Mouse (Mus musculus): ENCODE measurements at regions not wholly inside any gene's neighbourhood (a gene's known extent, or its start where the extent isn't known, plus 50 kb on each side); places are given as distances from the start of the nearest gene placed in this dataset.
A peak's percentile ranks its signal among the peaks of the same experiment; 100 is the strongest.

DNA sequence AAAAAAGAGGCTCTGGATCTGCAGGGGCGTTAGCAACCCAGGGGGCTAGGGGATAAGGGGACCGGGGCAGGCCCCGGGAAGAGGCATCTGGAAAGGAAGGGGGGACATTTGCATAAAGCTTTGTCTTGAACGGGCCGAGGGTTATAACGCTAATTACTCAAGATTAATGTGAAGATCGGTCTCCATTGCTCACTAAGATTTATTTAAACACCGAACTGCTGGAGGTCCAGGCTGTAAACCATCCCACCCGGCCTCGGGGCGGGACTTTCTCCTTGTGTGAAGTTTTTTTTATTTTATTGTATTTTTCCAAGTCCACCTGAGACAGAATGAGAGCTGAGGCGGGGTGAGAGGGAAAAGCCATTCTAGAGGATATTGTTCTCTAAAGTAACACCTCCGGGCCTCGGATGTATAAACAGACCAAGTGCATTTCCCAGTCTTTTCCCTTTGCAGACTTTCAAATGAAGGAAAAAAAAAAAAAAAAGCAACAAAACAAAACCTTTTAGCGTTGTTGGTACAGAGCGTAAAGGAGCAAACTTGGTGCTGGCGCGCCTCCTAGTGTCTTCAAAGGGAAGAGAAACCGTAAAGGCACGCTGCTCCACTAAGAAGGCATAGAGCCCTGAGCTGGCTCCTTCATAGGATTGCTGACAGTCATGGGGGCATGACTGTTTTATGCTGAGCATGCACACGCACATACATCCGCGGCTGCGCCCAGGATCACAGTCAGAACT is 313.3 kb downstream of the Parp8 start:
- H3K4me1 ChIP-seq (ENCODE audit: control insufficient read depth, insufficient read depth, insufficient read length, low read length): no peaks in the 10 kb centered on the region; the same call in 1 of the 2 replicates
- 1% methylated on average over 24 of the region's 24 CpGs for WGBS
- TF ChIP-seq CTCF (IDR thresholded peaks at IDR 0.05; ENCODE audit: extremely low read depth, insufficient read length, insufficient replicate concordance, low read depth, low read length) (peak; percentile 63; the same call in 1 of the 2 replicates), POLR2A (IDR thresholded peaks at IDR 0.05; ENCODE audit: low read depth, low read length) (no peak)
- H3K27ac ChIP-seq (ENCODE audit: insufficient read depth, low read depth, low read length): no peak overlapping the region
- no peaks in the 10 kb centered on the region for H3K36me3 ChIP-seq (ENCODE audit: control insufficient read depth, insufficient read depth, low read length)
- H3K27me3 ChIP-seq (ENCODE audit: control insufficient read depth, insufficient read depth, low read length): peaks cover 46% of the 10 kb centered on the region
- peak overlapping the region; percentile 5; the same call in 1 of the 2 replicates for H3K4me3 ChIP-seq (ENCODE audit: low read depth, low read length)

DNA sequence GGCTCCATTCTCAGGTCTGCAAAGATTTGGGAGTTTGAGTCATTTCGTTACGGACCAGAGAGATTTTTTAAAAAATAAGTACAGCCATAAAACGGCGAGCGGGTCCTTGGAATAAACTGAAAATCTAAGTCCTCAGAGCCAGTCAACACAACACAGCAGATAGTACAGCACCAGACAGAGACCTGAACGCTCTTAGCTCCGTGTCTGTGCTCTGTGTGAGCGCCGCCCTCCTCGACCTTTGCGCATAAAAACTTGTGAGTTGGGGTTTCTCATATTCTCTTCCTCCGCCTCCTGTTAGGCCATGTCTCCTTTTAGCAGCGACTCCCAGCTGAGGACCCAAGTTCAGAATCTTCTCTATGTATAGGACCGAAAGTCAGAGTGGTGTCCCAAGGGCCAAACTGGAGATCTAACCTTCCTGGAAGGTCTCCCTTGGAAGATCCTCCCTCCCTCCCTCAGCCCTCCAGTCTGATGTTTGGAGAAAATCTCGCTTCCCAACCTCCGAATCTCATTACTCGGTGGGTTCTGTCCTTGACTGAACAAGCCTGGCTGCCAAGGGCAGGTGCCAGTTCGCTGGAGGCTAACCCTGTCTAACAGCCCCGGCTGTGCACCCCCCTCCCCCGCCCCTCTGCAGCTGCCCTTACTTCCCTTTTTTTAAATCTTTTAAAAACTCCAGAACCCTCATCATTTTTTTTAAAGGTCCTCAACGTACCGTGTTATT is 314.0 kb downstream of the Parp8 start:
- H3K27me3 ChIP-seq (ENCODE audit: control insufficient read depth, insufficient read depth, low read length): peaks cover 52% of the 10 kb centered on the region
- no peaks in the 10 kb centered on the region for H3K36me3 ChIP-seq (ENCODE audit: control insufficient read depth, insufficient read depth, low read length)
- no peak for TF ChIP-seq POLR2A (IDR thresholded peaks at IDR 0.05; ENCODE audit: low read depth, low read length)
- no peak for TF ChIP-seq CTCF (IDR thresholded peaks at IDR 0.05; ENCODE audit: extremely low read depth, insufficient read length, insufficient replicate concordance, low read depth, low read length)
- 7% methylated on average over 22 of the region's 22 CpGs for WGBS
- no peak overlapping the region for H3K27ac ChIP-seq (ENCODE audit: insufficient read depth, low read depth, low read length)
- H3K4me1 ChIP-seq (ENCODE audit: control insufficient read depth, insufficient read depth, insufficient read length, low read length): no peaks in the 10 kb centered on the region; the same call in 1 of the 2 replicates
- 0 out of 2 replicates have a peak overlapping the region, but pooled peaks have one; percentile 5 for H3K4me3 ChIP-seq (ENCODE audit: low read depth, low read length)

DNA sequence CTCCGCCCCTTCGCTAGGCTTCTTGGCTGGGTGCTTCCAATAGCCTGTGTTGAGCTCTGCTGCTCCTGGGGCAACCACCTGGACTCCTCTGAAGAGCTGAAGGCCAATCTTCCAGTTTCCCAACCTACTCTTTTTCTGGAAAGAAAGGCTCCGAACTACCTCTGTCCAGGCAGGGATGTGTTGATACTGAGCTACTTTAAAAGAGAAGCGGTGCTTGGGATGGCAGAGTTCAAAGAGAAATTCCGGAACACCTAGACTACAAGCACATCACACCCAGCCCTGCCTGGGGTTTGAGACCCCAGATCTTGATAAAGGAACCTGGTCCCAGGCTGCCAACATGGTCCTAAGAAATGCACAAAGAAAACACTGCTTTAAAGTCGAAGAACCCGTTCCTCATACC is 315.7 kb downstream of the Parp8 start:
- no peaks in the 10 kb centered on the region for H3K36me3 ChIP-seq (ENCODE audit: control insufficient read depth, insufficient read depth, low read length)
- no peak overlapping the region for H3K4me3 ChIP-seq (ENCODE audit: low read depth, low read length)
- 44% methylated on average over 7 of the region's 7 CpGs for WGBS
- H3K27ac ChIP-seq (ENCODE audit: insufficient read depth, low read depth, low read length): no peak overlapping the region
- no peaks in the 10 kb centered on the region; the same call in 1 of the 2 replicates for H3K4me1 ChIP-seq (ENCODE audit: control insufficient read depth, insufficient read depth, insufficient read length, low read length)
- H3K27me3 ChIP-seq (ENCODE audit: control insufficient read depth, insufficient read depth, low read length): peaks cover 63% of the 10 kb centered on the region
- no peak for TF ChIP-seq POLR2A (IDR thresholded peaks at IDR 0.05; ENCODE audit: low read depth, low read length)

DNA sequence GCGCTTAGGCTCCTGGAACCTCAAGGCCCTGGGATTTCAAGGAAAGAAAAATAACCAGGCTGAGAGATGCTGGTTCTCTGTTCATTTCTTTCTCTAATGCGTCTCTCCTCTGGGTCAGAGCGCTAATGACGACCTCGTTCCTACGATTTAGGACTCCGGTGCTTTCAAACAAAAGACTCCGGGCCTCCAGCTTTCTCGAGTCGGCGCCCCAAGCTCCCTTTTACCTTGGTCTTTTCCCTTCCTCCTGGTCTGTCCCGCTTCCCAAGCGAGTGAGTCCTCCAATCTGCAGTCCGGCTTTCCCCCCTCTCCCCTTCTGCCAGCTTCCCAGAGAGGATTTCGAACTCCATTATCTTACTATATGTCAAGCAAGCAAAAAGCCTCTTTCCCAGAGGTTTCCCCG is 316.5 kb downstream of the Parp8 start:
- TF ChIP-seq CTCF (IDR thresholded peaks at IDR 0.05; ENCODE audit: extremely low read depth, insufficient read length, insufficient replicate concordance, low read depth, low read length) (no peak), POLR2A (IDR thresholded peaks at IDR 0.05; ENCODE audit: low read depth, low read length) (no peak)
- Histone ChIP-seq H3K36me3 (ENCODE audit: control insufficient read depth, insufficient read depth, low read length) (no peaks in the 10 kb centered on the region), H3K27me3 (ENCODE audit: control insufficient read depth, insufficient read depth, low read length) (peaks cover 64% of the 10 kb centered on the region), H3K27ac (ENCODE audit: insufficient read depth, low read depth, low read length) (no peak overlapping the region), H3K4me1 (ENCODE audit: control insufficient read depth, insufficient read depth, insufficient read length, low read length) (no peaks in the 10 kb centered on the region; the same call in 1 of the 2 replicates), H3K4me3 (ENCODE audit: low read depth, low read length) (no peak overlapping the region)
- WGBS: 8% methylated on average over 16 of the region's 16 CpGs

DNA sequence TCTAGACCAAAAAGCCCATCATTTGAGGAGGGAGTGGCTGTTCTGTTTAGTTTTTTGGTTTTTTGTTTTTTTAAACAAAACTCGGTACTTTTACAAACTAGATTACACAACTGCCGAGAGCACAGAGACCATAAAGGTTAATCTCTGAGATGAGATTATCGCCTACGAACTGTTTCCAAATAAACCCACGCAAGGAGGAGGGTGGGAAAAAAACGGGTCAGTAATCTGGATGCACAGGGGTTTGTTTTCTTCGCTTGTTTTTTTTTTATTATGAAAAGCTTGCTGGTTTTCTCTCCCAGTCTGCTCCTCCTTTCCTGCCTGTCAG is 316.9 kb downstream of the Parp8 start:
- TF ChIP-seq POLR2A (IDR thresholded peaks at IDR 0.05; ENCODE audit: low read depth, low read length) (no peak), CTCF (IDR thresholded peaks at IDR 0.05; ENCODE audit: extremely low read depth, insufficient read length, insufficient replicate concordance, low read depth, low read length) (no peak)
- Histone ChIP-seq H3K4me1 (ENCODE audit: control insufficient read depth, insufficient read depth, insufficient read length, low read length) (no peaks in the 10 kb centered on the region; the same call in 1 of the 2 replicates), H3K27ac (ENCODE audit: insufficient read depth, low read depth, low read length) (no peak overlapping the region), H3K36me3 (ENCODE audit: control insufficient read depth, insufficient read depth, low read length) (no peaks in the 10 kb centered on the region), H3K27me3 (ENCODE audit: control insufficient read depth, insufficient read depth, low read length) (peaks cover 64% of the 10 kb centered on the region), H3K4me3 (ENCODE audit: low read depth, low read length) (no peak overlapping the region)
- 6% methylated on average over 7 of the region's 7 CpGs for WGBS

DNA sequence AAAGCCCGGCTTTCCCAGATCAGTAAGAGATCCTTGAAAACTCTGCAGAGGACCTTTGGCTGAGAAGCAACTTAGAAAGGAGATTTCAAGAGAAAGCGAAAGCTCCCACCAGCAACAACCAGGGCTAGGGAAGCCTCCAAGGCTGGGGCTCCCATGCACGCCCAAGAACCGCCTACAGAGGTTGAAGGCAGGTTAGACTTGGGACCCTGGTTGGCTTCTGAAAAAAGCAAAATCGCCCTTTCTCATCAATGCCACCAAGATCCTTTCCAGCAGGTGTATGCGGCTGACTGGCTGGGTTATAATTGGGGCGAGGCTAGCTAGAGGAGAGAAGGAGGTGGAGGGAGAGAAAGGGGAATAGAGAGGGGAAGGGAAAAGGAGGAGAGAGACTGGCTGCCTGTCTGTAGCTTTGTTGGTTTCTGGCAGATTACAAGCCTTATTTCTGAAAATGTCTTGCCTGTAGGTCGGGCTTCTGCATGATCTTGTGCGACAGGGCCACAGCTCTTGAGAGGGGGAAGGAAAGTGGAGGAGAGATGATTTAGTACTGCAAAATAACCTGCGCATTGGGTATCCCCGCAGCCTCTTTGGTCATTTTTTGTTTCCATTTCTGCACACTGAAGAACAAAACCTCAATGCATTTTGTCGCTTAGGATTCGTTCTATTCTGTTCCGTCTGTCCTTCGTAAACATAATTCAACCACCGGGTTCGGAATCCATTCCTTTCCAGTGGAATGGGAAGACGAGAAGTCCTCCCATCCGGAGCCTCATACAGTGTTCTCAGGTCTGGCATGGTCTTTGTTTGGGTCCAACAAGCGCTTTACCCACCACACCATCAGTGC is 317.5 kb downstream of the Parp8 start:
- TF ChIP-seq POLR2A (IDR thresholded peaks at IDR 0.05; ENCODE audit: low read depth, low read length): no peak
- TF ChIP-seq CTCF (IDR thresholded peaks at IDR 0.05; ENCODE audit: extremely low read depth, insufficient read length, insufficient replicate concordance, low read depth, low read length): no peak
- no peak overlapping the region for H3K27ac ChIP-seq (ENCODE audit: insufficient read depth, low read depth, low read length)
- no peaks in the 10 kb centered on the region; the same call in 1 of the 2 replicates for H3K4me1 ChIP-seq (ENCODE audit: control insufficient read depth, insufficient read depth, insufficient read length, low read length)
- H3K27me3 ChIP-seq (ENCODE audit: control insufficient read depth, insufficient read depth, low read length): peaks cover 62% of the 10 kb centered on the region
- no peaks in the 10 kb centered on the region for H3K36me3 ChIP-seq (ENCODE audit: control insufficient read depth, insufficient read depth, low read length)
- WGBS: 15% methylated on average over 20 of the region's 20 CpGs
- H3K4me3 ChIP-seq (ENCODE audit: low read depth, low read length): no peak overlapping the region
